Mouse (Mus musculus) embryonic facial prominence, embryonic 14.5 days (tissue): ENCODE data around the gene Kcnd1. TPM values are rescaled to one million over a fixed set of nuclear protein-coding genes. Genes with fewer than 3 reads are reported as not detected.
"Not testable (repeated sequence)": the region's sequence is repeated elsewhere in the genome, so short reads cannot be mapped to it uniquely, and the experiment has no call there.

ENCODE experiments used
- ATAC-seq: fragments of 200-750 bp; cut with Nextera tagmentation; 2 replicates; pipeline ENCODE4 v1.8.0; 2017; ENCODE audit warnings: low read depth, moderate number of reproducible peaks, moderate TSS enrichment
- DNase-seq: peaks from one replicate; pipeline ENCODE4 v3.0.0-alpha.2; 2015; ENCODE audit warnings: low spot score
- H3K27ac ChIP-seq: fragments of 300-500 bp; sonication (generic); replicated peaks from 2 replicates; pipeline ENCODE4 v1.5.1; 2014; ENCODE audit warnings: low read depth, mild to moderate bottlenecking, low read length, moderate library complexity
- H3K27me3 ChIP-seq: fragments of 300-500 bp; sonication (generic); replicated peaks from 2 replicates; pipeline ENCODE4 v1.6.1; 2014; ENCODE audit warnings: low read length; ENCODE audit not compliant: control insufficient read depth, insufficient read depth
- H3K36me3 ChIP-seq: fragments of 300-500 bp; sonication (generic); 2 replicates; pipeline ENCODE4 v1.6.1; 2014; ENCODE audit warnings: low read length, mixed read lengths; ENCODE audit not compliant: control insufficient read depth, insufficient read depth
- H3K4me1 ChIP-seq: fragments of 300-500 bp; sonication (generic); 2 replicates; pipeline ENCODE4 v1.6.1; 2014; ENCODE audit warnings: antibody characterized with exemption, low read length; ENCODE audit not compliant: control insufficient read depth, insufficient read depth
- H3K4me2 ChIP-seq: fragments of 300-500 bp; sonication (generic); 2 replicates; pipeline ENCODE4 v1.6.1; 2014; ENCODE audit warnings: low read depth, mild to moderate bottlenecking, low read length, moderate library complexity, mixed read lengths
- H3K4me3 ChIP-seq: fragments of 300-500 bp; sonication (generic); 2 replicates; pipeline ENCODE4 v1.5.1; 2014; ENCODE audit warnings: low read depth, mild to moderate bottlenecking, low read length
- H3K9ac ChIP-seq: fragments of 300-500 bp; sonication (generic); 2 replicates; pipeline ENCODE4 v1.6.1; 2014; ENCODE audit warnings: low read depth, mild to moderate bottlenecking, low read length, moderate library complexity, mixed read lengths
- H3K9me3 ChIP-seq: fragments of 300-500 bp; sonication (generic); 2 replicates; pipeline ENCODE4 v1.6.1; 2016; ENCODE audit warnings: low read length; ENCODE audit not compliant: control insufficient read depth
- WGBS: fragments of 180-500 bp; shearing (Covaris S2); extraction: QIAGEN DNeasy Blood & Tissue Kit; methylation state at CpG from one replicate; pipeline ENCODE4 v1.1.7; 2014; 5-methylcytosine and 5-hydroxymethylcytosine counted together
- polyA plus RNA-seq: library from polyadenylated mRNA; unstranded; fragments of >200 nt; fragmentation: Nextera tagmentation; extraction: Ambion mirVana; gene quantifications from 2 replicates; pipeline ENCODE4 v1.2.1, GENCODE M21; 2014

Kcnd1 gene
- polyA plus RNA-seq, 1 experiment from 2014 or later = 3.2 TPM

GRCm38 (mm10) chrX:7789542-7790136 is 32.5 kb upstream of the Kcnd1 start, which contains the start of gene Gripap1:
TSS of gene Gripap1 (plus strand) at chrX:7789765.
- peak within 1 kb of the TSS; percentile 59 for H3K4me2 ChIP-seq
- 0 out of 2 replicates have a peak, but pooled peaks cover 9% of the 10 kb centered on the region for H3K36me3 ChIP-seq
- ATAC-seq (peak; percentile 94), DNase-seq (peak; percentile 96)
- peak within 1 kb of the TSS; percentile 48 for H3K4me3 ChIP-seq
- 20% methylated on average over 24 of the region's 24 CpGs for WGBS
- no peaks in the 10 kb centered on the region for H3K9me3 ChIP-seq
- H3K27me3 ChIP-seq = no peaks in the 10 kb centered on the region
- no peaks in the 10 kb centered on the region for H3K4me1 ChIP-seq
- peak within 1 kb of the TSS; percentile 69 for H3K9ac ChIP-seq
- no peak within 1 kb of the TSS; the same call in 1 of the 2 replicates for H3K27ac ChIP-seq

GRCm38 (mm10) chrX:7790309-7790708 is 31.8 kb upstream of the Kcnd1 start:
- Histone ChIP-seq H3K27ac (no peak overlapping the region), H3K4me3 (peak overlapping the region; percentile 48), H3K9ac (peak overlapping the region; percentile 69), H3K4me1 (no peaks in the 10 kb centered on the region), H3K4me2 (peak overlapping the region; percentile 59), H3K36me3 (0 out of 2 replicates have a peak, but pooled peaks cover 12% of the 10 kb centered on the region), H3K27me3 (no peaks in the 10 kb centered on the region), H3K9me3 (no peaks in the 10 kb centered on the region)
- DNase-seq (no peak), ATAC-seq (no peak)
- WGBS = 23% methylated on average over 5 of the region's 5 CpGs

- Histone ChIP-seq H3K36me3 (0 out of 2 replicates have a peak, but pooled peaks cover 12% of the 10 kb centered on the region), H3K9ac (no peak overlapping the region), H3K27ac (no peak overlapping the region), H3K9me3 (no peaks in the 10 kb centered on the region), H3K4me1 (no peaks in the 10 kb centered on the region), H3K27me3 (no peaks in the 10 kb centered on the region), H3K4me3 (no peak overlapping the region), H3K4me2 (no peak overlapping the region)
- ATAC-seq = no peak
- no peak for DNase-seq
- 51% methylated on average over 3 of the region's 3 CpGs for WGBS
Observed at GRCm38 (mm10) chrX:7793361-7793760, 28.7 kb upstream of the Kcnd1 start.

- WGBS = 34% methylated on average over 7 of the region's 7 CpGs
- H3K9ac ChIP-seq = no peak overlapping the region
- DNase-seq = peak; percentile 53
- H3K27ac ChIP-seq = no peak overlapping the region
- H3K36me3 ChIP-seq = peaks cover 12% of the 10 kb centered on the region; the same call in 1 of the 2 replicates
- no peaks in the 10 kb centered on the region for H3K27me3 ChIP-seq
- H3K9me3 ChIP-seq = no peaks in the 10 kb centered on the region
- H3K4me1 ChIP-seq = no peaks in the 10 kb centered on the region
- ATAC-seq = no peak
- no peak overlapping the region for H3K4me2 ChIP-seq
- H3K4me3 ChIP-seq = no peak overlapping the region
Observed at GRCm38 (mm10) chrX:7795016-7795415, 27.1 kb upstream of the Kcnd1 start.

GRCm38 (mm10) chrX:7797327-7797726 is 24.8 kb upstream of the Kcnd1 start:
- Histone ChIP-seq H3K9ac (no peak overlapping the region), H3K4me2 (no peak overlapping the region)
- ATAC-seq = no peak

GRCm38 (mm10) chrX:7802157-7802556 is 19.9 kb upstream of the Kcnd1 start:
- H3K27ac ChIP-seq, ATAC-seq, H3K4me2 ChIP-seq, H3K4me1 ChIP-seq, H3K9me3 ChIP-seq, H3K4me3 ChIP-seq, DNase-seq, H3K27me3 ChIP-seq, H3K9ac ChIP-seq: not testable (repeated sequence)
- H3K36me3 ChIP-seq = peaks cover 11% of the 10 kb centered on the region
- WGBS = 90% methylated on average over 2 of the region's 2 CpGs

More at GRCm38 (mm10) chrX:7797327-7797726, 24.8 kb upstream of the Kcnd1 start:
- no peaks in the 10 kb centered on the region for H3K4me1 ChIP-seq
- no peak overlapping the region for H3K27ac ChIP-seq
- H3K27me3 ChIP-seq = no peaks in the 10 kb centered on the region
- H3K9me3 ChIP-seq = no peaks in the 10 kb centered on the region
- DNase-seq = no peak
- peaks cover 18% of the 10 kb centered on the region; the same call in 1 of the 2 replicates for H3K36me3 ChIP-seq
- 75% methylated on average over 3 of the region's 3 CpGs for WGBS
- no peak overlapping the region for H3K4me3 ChIP-seq

- H3K9me3 ChIP-seq, H3K27me3 ChIP-seq, H3K4me1 ChIP-seq, H3K4me2 ChIP-seq, ATAC-seq, H3K9ac ChIP-seq, H3K4me3 ChIP-seq, H3K27ac ChIP-seq, DNase-seq: not testable (repeated sequence)
- H3K36me3 ChIP-seq = peaks cover 31% of the 10 kb centered on the region
- WGBS = 61% methylated on average over 8 of the region's 8 CpGs
Observed at GRCm38 (mm10) chrX:7815016-7815415, 7.1 kb upstream of the Kcnd1 start.

GRCm38 (mm10) chrX:7837146-7837545 is 15.1 kb downstream of the Kcnd1 start:
- Histone ChIP-seq H3K36me3 (no peaks in the 10 kb centered on the region), H3K27ac (no peak overlapping the region), H3K4me2 (no peak overlapping the region), H3K9me3 (no peaks in the 10 kb centered on the region), H3K27me3 (no peaks in the 10 kb centered on the region), H3K4me1 (no peaks in the 10 kb centered on the region), H3K4me3 (no peak overlapping the region), H3K9ac (no peak overlapping the region)
- DNase-seq (no peak), ATAC-seq (no peak)
- 79% methylated on average over 1 of the region's 1 CpGs for WGBS

- no peaks in the 10 kb centered on the region for H3K4me1 ChIP-seq
- H3K4me3 ChIP-seq = peak overlapping the region; percentile 67
- DNase-seq = no peak
- peak overlapping the region; percentile 51 for H3K4me2 ChIP-seq
- no peaks in the 10 kb centered on the region for H3K36me3 ChIP-seq
- WGBS = 15% methylated on average over 7 of the region's 7 CpGs
- no peaks in the 10 kb centered on the region for H3K9me3 ChIP-seq
- no peaks in the 10 kb centered on the region for H3K27me3 ChIP-seq
- H3K9ac ChIP-seq = no peak overlapping the region
- ATAC-seq = no peak
- H3K27ac ChIP-seq = peak overlapping the region; percentile 55
Observed at GRCm38 (mm10) chrX:7840842-7841162, 18.7 kb downstream of the Kcnd1 start.
